Mouse (Mus musculus) liver, embryonic 14.5 days (tissue): ENCODE results near the gene Prm1.

Experiments used
- CTCF ChIP-seq: IDR thresholded peaks from 2 replicates; pipeline ENCODE4 v1.5.1; 2016; ENCODE audit warnings: antibody characterized with exemption, low read depth, control low read depth
- EP300 ChIP-seq: IDR thresholded peaks from 2 replicates; pipeline ENCODE4 v1.6.1; 2016; ENCODE audit warnings: antibody characterized with exemption, low read depth

DNA sequence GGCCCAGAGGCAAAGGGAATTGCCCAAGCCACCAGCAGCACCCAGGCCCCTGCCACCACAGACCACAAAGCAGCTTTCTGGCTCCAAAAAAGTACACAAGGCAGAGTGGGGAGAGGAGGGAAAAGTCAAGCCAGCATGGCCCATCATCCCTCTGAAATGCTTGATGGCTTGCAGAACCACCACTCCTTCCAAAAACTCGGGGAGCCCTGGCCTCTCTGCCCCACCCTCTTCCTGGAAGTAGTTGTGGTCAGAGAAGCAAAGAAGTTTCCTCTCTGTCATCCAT lies 22.5 kb downstream of the Prm1 start:
- TF ChIP-seq CTCF (no peak), EP300 (no peak)
